Mouse (Mus musculus): ENCODE data around the gene Nfkb1. TPM values are rescaled to one million over a fixed set of nuclear protein-coding genes. Genes with fewer than 3 reads are reported as not detected.

Gene Nfkb1
- polyA plus RNA-seq, 1 experiment from 2014 or later = 12.0 TPM

GRCm38 (mm10) chr3:135699523-135700264, 8.3 kb upstream of the Nfkb1 start:
- Histone ChIP-seq H3K4me1 (replicated peaks) (peaks cover 32% of the 10 kb centered on the region), H3K9ac (no peak overlapping the region), H3K4me3 (replicated peaks) (no peak overlapping the region), H3K36me3 (replicated peaks) (no peaks in the 10 kb centered on the region), H3K4me2 (no peak overlapping the region), H3K27me3 (no peaks in the 10 kb centered on the region), H3K9me3 (replicated peaks) (no peaks in the 10 kb centered on the region), H3K27ac (replicated peaks) (no peak overlapping the region)
- no peak for ATAC-seq (ENCODE audit: insufficient read depth)
- WGBS (ENCODE audit: insufficient replicate concordance) = 33% methylated on average over 10 of the region's 10 CpGs

GRCm38 (mm10) chr3:135698466-135698975, 7.2 kb upstream of the Nfkb1 start:
- H3K4me3 ChIP-seq (replicated peaks) = no peak overlapping the region
- WGBS (ENCODE audit: insufficient replicate concordance) = 56% methylated on average over 12 of the region's 12 CpGs
- H3K4me1 ChIP-seq (replicated peaks) = peaks cover 32% of the 10 kb centered on the region
- H3K36me3 ChIP-seq (replicated peaks) = no peaks in the 10 kb centered on the region
- H3K27ac ChIP-seq (replicated peaks) = no peak overlapping the region
- no peak for ATAC-seq (ENCODE audit: insufficient read depth)
- H3K4me2 ChIP-seq = no peak overlapping the region
- no peak overlapping the region for H3K9ac ChIP-seq
- no peaks in the 10 kb centered on the region for H3K9me3 ChIP-seq (replicated peaks)
- H3K27me3 ChIP-seq = peaks cover 3% of the 10 kb centered on the region; the same call in 1 of the 2 replicates

GRCm38 (mm10) chr3:135696262-135696661, 4.9 kb upstream of the Nfkb1 start:
- peaks cover 44% of the 10 kb centered on the region for H3K4me1 ChIP-seq (replicated peaks)
- no peak overlapping the region for H3K9ac ChIP-seq
- H3K4me2 ChIP-seq = no peak overlapping the region
- H3K36me3 ChIP-seq (replicated peaks) = no peaks in the 10 kb centered on the region
- H3K9me3 ChIP-seq (replicated peaks) = no peaks in the 10 kb centered on the region
- H3K27me3 ChIP-seq = peaks cover 14% of the 10 kb centered on the region
- H3K27ac ChIP-seq (replicated peaks) = no peak overlapping the region
- 16% methylated on average over 8 of the region's 8 CpGs for WGBS (ENCODE audit: insufficient replicate concordance)
- no peak overlapping the region for H3K4me3 ChIP-seq (replicated peaks)
- peak; percentile 82 for ATAC-seq (ENCODE audit: insufficient read depth)

- no peaks in the 10 kb centered on the region for H3K9me3 ChIP-seq (replicated peaks)
- no peak for ATAC-seq (ENCODE audit: insufficient read depth)
- peaks cover 55% of the 10 kb centered on the region for H3K4me1 ChIP-seq (replicated peaks)
- H3K4me3 ChIP-seq (replicated peaks) = no peak overlapping the region
- WGBS (ENCODE audit: insufficient replicate concordance) = 22% methylated on average over 3 of the region's 3 CpGs
- peaks cover 32% of the 10 kb centered on the region for H3K27me3 ChIP-seq
- no peak overlapping the region for H3K27ac ChIP-seq (replicated peaks)
- H3K9ac ChIP-seq = no peak overlapping the region
- H3K36me3 ChIP-seq (replicated peaks) = no peaks in the 10 kb centered on the region
- H3K4me2 ChIP-seq = no peak overlapping the region
Measured at GRCm38 (mm10) chr3:135692999-135693398, 1.7 kb upstream of the Nfkb1 start.

- ATAC-seq (ENCODE audit: insufficient read depth) = peak; percentile 66
Measured at GRCm38 (mm10) chr3:135690568-135691190, 668 bp downstream of the Nfkb1 start.

GRCm38 (mm10) chr3:135689773-135690567, 1.4 kb downstream of the Nfkb1 start:
- WGBS (ENCODE audit: insufficient replicate concordance) = 44% methylated on average over 10 of the region's 10 CpGs
- H3K9ac ChIP-seq = peak overlapping the region; percentile 66
- no peak for ATAC-seq (ENCODE audit: insufficient read depth)

More at GRCm38 (mm10) chr3:135690568-135691190, 668 bp downstream of the Nfkb1 start:
- under 1% methylated on average over 39 of the region's 47 CpGs for WGBS (ENCODE audit: insufficient replicate concordance)
- H3K9me3 ChIP-seq (replicated peaks) = no peaks in the 10 kb centered on the region
- peaks cover 32% of the 10 kb centered on the region for H3K27me3 ChIP-seq
- peak overlapping the region; percentile 66 for H3K9ac ChIP-seq
- H3K4me1 ChIP-seq (replicated peaks) = peaks cover 46% of the 10 kb centered on the region
- peak overlapping the region; percentile 88 for H3K4me2 ChIP-seq
- H3K4me3 ChIP-seq (replicated peaks) = peak overlapping the region; percentile 68
- peak overlapping the region; percentile 78 for H3K27ac ChIP-seq (replicated peaks)
- no peaks in the 10 kb centered on the region for H3K36me3 ChIP-seq (replicated peaks)

GRCm38 (mm10) chr3:135688970-135689772, 2.2 kb downstream of the Nfkb1 start:
- Histone ChIP-seq H3K4me2 (peak overlapping the region; percentile 88), H3K4me1 (replicated peaks) (peaks cover 43% of the 10 kb centered on the region), H3K9me3 (replicated peaks) (no peaks in the 10 kb centered on the region), H3K36me3 (replicated peaks) (no peaks in the 10 kb centered on the region), H3K4me3 (replicated peaks) (no peak overlapping the region), H3K27ac (replicated peaks) (no peak overlapping the region), H3K27me3 (peaks cover 32% of the 10 kb centered on the region), H3K9ac (no peak overlapping the region)
- 30% methylated on average over 11 of the region's 11 CpGs for WGBS (ENCODE audit: insufficient replicate concordance)
- no peak for ATAC-seq (ENCODE audit: insufficient read depth)

More at GRCm38 (mm10) chr3:135689773-135690567, 1.4 kb downstream of the Nfkb1 start:
- H3K27me3 ChIP-seq = peaks cover 32% of the 10 kb centered on the region
- peaks cover 43% of the 10 kb centered on the region for H3K4me1 ChIP-seq (replicated peaks)
- H3K27ac ChIP-seq (replicated peaks) = peak overlapping the region; percentile 78; the same call in 1 of the 2 replicates
- no peaks in the 10 kb centered on the region for H3K36me3 ChIP-seq (replicated peaks)
- H3K4me3 ChIP-seq (replicated peaks) = peak overlapping the region; percentile 68
- no peaks in the 10 kb centered on the region for H3K9me3 ChIP-seq (replicated peaks)
- peak overlapping the region; percentile 88 for H3K4me2 ChIP-seq

DNA sequence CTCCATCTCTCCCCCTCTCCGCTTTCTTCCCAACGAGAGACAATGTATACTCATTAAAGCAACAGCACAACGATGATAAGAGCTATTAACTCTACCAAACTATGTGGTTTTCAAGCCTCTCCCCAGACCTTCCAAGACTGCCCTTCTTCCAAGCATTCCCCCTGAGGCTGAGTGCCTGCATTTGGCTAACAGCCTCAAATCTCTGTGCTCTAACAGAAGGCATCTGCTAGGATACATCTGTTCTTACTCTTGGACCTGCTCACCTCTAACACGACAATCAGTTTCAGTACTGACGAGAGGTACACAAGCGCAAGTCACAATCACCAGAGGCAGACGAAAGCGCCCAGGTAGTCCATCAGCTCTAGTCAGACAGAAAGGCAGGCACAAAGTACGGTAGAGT, 3.4 kb downstream of the Nfkb1 start:
- H3K36me3 ChIP-seq (replicated peaks) = no peaks in the 10 kb centered on the region
- no peak overlapping the region for H3K4me3 ChIP-seq (replicated peaks)
- H3K4me1 ChIP-seq (replicated peaks) = peaks cover 46% of the 10 kb centered on the region
- no peak overlapping the region for H3K9ac ChIP-seq
- no peaks in the 10 kb centered on the region for H3K9me3 ChIP-seq (replicated peaks)
- H3K4me2 ChIP-seq = no peak overlapping the region
- no peak for ATAC-seq (ENCODE audit: insufficient read depth)
- WGBS (ENCODE audit: insufficient replicate concordance) = 62% methylated on average over 9 of the region's 9 CpGs
- H3K27me3 ChIP-seq = peaks cover 28% of the 10 kb centered on the region
- no peak overlapping the region for H3K27ac ChIP-seq (replicated peaks)

DNA sequence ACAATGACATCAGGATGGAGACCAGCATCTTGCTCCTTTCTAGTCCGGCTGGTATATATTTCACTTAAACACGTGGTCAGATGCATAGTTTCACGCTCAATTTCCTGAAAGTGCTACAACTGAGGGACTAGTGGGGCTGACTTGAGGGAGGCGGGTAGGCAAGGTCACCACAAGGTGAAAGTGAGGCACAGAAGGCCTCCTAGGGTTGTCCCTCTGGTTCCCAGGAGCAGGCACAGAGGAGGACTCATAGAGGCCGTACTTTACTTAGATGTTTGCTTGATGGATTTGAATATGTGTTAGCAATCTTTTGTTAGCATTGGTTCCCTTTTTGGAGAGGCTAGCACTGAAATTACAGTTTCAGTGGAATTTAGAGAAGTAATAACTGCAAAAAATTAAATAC, 4.9 kb downstream of the Nfkb1 start:
- Histone ChIP-seq H3K4me3 (replicated peaks) (no peak overlapping the region), H3K4me1 (replicated peaks) (peaks cover 51% of the 10 kb centered on the region), H3K27me3 (peaks cover 20% of the 10 kb centered on the region), H3K27ac (replicated peaks) (no peak overlapping the region), H3K36me3 (replicated peaks) (no peaks in the 10 kb centered on the region), H3K4me2 (no peak overlapping the region), H3K9me3 (replicated peaks) (no peaks in the 10 kb centered on the region), H3K9ac (no peak overlapping the region)
- no peak for ATAC-seq (ENCODE audit: insufficient read depth)
- 42% methylated on average over 5 of the region's 5 CpGs for WGBS (ENCODE audit: insufficient replicate concordance)

DNA sequence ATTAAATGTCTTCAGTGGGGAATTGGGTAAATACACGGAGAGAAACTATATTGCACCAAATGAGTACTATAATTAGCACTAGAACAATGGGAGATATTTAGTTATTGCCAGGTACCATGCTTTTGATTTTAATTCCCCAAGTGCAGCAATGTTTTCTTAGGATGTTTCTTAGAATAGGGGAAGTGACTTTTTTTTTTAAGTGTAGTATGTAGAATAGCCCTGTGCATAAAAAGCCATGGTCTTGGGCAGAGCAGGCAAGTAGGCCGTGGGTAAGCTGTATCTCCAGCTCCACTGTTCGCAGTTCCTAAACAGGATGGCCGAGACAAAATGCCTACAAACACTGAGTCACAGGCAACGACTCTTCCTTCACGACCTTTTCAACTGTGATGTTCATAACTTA, 8.1 kb downstream of the Nfkb1 start:
- WGBS (ENCODE audit: insufficient replicate concordance) = 47% methylated on average over 6 of the region's 6 CpGs
- no peaks in the 10 kb centered on the region for H3K27me3 ChIP-seq
- H3K4me2 ChIP-seq = no peak overlapping the region
- no peaks in the 10 kb centered on the region for H3K9me3 ChIP-seq (replicated peaks)
- H3K4me3 ChIP-seq (replicated peaks) = no peak overlapping the region
- H3K9ac ChIP-seq = no peak overlapping the region
- ATAC-seq (ENCODE audit: insufficient read depth) = no peak
- no peak overlapping the region for H3K27ac ChIP-seq (replicated peaks)
- no peaks in the 10 kb centered on the region for H3K36me3 ChIP-seq (replicated peaks)
- H3K4me1 ChIP-seq (replicated peaks) = peaks cover 41% of the 10 kb centered on the region
